Mouse (Mus musculus): ENCODE results near the gene Trappc13. TPM values are rescaled to one million over a fixed set of nuclear protein-coding genes. Genes with fewer than 3 reads are reported as not detected.
A peak's percentile ranks its signal among the peaks of the same experiment; 100 is the strongest.
"Not testable (repeated sequence)": the region's sequence is repeated elsewhere in the genome, so short reads cannot be mapped to it uniquely, and the experiment has no call there.

Gene Trappc13
- total RNA-seq (2022): 10 to 100 TPM; 46.5 to 60.9 (median 53.8) TPM

- peak in 1 of 2 experiments; percentile 8 for DNase-seq (ENCODE audit: low spot score in 2 of 2)
Measured at GRCm38 (mm10) chr13:104177796-104178649, at the start of gene Trappc13. Trappc13 (minus strand) TSS chr13:104178469.

DNA sequence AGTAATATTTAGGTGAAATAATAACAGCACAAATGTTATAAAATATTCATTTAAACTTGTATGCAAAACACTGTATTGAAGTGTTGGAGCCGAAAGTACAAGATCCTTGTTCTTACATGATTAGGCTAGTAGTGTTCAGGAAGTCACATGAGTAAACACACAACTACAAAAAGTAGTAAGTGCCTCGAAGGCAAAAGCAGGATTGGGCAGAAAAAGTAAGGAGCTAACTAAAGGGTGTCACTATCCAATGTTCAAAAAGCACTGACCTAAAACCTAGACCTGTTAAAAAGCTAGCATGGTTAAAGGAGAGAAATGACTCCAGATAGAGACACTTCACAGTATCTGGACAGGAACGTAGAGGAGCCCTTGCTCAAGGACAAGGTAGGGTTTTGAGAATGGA lies 49.2 kb upstream of the Trappc13 start:
- no peak for DNase-seq (ENCODE audit: low spot score in 2 of 2)

GRCm38 (mm10) chr13:104204313-104204712 lies 26.0 kb upstream of the Trappc13 start:
- no peak for DNase-seq (ENCODE audit: low spot score in 2 of 2)

DNA sequence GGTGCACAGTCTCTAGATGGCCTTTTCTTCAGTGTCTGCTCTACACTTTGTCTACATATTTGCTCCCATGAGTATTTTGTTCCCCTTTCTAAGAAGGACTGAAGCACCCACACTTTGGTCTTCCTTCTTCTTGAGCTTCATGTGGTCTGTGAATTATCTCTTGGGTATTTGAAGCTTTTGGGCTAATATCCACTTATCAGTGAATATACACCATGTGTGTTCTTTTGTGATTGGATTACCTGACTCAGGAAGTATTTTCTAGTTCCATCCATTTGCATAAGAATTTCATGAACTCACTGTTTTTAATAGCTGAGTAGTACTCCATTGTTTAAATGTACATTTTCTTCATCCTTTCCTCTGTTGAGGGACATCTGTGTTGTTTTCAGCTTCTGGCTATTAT lies 17.6 kb upstream of the Trappc13 start:
- DNase-seq (ENCODE audit: low spot score in 2 of 2): not testable (repeated sequence)

GRCm38 (mm10) chr13:104187357-104187756 lies 9.1 kb upstream of the Trappc13 start:
- DNase-seq (ENCODE audit: low spot score in 2 of 2): no peak

DNA sequence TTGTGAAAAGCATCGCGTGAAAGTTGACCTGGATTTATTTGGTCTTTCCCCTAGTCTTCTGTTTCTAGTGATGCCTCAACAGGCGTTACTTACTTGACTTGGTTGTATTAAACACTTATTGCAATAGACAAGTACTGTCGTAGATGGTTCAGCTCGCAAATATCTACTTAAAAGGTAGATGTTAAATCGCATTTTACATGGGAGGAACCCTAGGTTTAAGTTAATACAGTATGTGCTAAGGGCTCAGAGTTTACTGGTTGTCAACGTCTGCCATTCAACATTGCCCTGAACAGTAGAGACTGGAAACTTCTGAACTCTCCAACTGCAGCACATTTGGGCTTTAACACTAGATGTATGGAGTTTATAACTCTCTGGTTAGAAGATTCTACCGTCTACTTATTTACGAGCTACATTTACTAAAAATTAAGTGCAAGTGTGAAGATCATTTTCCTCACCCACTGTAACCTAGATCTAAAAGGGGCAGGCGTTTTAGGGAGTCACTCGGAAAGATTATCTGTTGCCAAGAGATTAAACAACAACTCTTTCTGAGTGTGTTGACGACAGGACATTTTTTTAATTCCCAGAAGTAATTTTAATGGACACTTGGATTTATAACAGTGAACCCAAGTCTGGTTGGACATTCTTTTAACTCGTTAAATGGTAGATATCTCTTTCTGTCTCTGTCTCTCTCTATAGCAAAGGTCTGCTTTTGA lies 1.1 kb upstream of the Trappc13 start:
- DNase-seq (ENCODE audit: low spot score in 2 of 2): no peak

GRCm38 (mm10) chr13:104178650-104179121 lies 417 bp upstream of the Trappc13 start, which contains the start of gene Trim23:
Trim23 (plus strand) TSS chr13:104178797.
- DNase-seq (ENCODE audit: low spot score in 2 of 2): peak; percentile 97 to 98

GRCm38 (mm10) chr13:104176874-104177273 lies 1.4 kb downstream of the Trappc13 start:
- no peak for DNase-seq (ENCODE audit: low spot score in 2 of 2)

DNA sequence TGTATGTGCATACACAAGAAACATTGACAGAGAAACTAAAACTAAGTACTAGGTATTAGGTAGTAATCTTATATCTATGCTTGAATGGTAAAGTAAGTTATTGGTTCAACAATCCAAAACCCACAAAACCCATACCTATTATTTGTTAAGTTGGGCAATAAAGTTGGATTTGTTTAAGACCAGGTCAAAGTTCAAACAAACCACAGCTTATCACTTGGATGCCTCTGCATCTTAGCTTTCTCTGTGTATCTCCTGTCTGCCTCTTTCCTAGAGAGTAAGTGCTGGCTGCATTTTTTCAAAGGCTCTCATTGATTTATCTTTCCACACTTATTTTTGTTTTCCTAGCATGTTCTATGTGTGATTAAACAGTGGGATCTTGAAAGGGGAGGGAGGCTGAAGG lies 5.8 kb downstream of the Trappc13 start:
- no peak for DNase-seq (ENCODE audit: low spot score in 2 of 2)

- no peak for DNase-seq (ENCODE audit: low spot score in 2 of 2)
Measured at GRCm38 (mm10) chr13:104171711-104172110, 6.6 kb downstream of the Trappc13 start.

DNA sequence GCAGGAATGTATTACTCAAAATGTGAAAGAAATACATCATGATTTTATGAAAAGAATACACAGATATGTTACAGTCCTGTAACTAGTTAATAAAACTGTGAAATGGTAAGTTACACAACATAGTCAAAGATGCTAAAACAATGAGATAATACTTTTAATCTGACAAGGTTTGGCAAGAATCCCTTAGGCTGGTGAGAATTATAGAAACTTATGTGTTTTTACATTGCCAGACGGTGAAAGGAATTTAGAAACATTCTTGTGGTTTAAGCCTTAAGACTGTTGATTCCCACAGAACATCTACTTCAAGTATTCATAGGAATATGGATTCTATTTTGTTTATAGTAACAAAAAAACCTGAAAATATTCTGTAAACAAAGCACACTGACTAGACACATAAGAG lies 22.6 kb downstream of the Trappc13 start:
- DNase-seq (ENCODE audit: low spot score in 2 of 2): no peak

DNA sequence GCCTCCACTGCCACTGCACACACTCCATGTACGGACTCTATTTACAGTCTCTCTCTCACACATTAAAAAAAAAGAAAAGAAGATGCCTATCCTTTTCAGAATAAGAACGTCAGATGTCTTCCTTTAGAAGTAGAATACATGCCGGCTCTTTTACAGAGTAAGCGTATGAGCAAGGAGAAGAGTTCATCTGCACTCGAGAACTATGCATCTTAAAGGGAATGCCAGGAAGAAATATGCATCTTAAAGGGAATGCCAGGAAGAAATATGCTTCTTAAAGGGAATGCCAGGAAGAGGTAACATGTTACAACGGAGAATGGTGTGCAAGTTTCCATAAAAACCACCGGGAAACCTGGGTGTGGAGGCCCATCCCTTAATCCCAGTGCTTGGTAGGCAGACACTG lies 23.2 kb downstream of the Trappc13 start:
- no peak for DNase-seq (ENCODE audit: low spot score in 2 of 2)

- no peak for DNase-seq (ENCODE audit: low spot score in 2 of 2)
Measured at GRCm38 (mm10) chr13:104154180-104154579, 24.1 kb downstream of the Trappc13 start.

GRCm38 (mm10) chr13:104145646-104146045 lies 32.6 kb downstream of the Trappc13 start:
- DNase-seq (ENCODE audit: low spot score in 2 of 2): no peak

GRCm38 (mm10) chr13:104144871-104145270 lies 33.4 kb downstream of the Trappc13 start:
- no peak for DNase-seq (ENCODE audit: low spot score in 2 of 2)

DNA sequence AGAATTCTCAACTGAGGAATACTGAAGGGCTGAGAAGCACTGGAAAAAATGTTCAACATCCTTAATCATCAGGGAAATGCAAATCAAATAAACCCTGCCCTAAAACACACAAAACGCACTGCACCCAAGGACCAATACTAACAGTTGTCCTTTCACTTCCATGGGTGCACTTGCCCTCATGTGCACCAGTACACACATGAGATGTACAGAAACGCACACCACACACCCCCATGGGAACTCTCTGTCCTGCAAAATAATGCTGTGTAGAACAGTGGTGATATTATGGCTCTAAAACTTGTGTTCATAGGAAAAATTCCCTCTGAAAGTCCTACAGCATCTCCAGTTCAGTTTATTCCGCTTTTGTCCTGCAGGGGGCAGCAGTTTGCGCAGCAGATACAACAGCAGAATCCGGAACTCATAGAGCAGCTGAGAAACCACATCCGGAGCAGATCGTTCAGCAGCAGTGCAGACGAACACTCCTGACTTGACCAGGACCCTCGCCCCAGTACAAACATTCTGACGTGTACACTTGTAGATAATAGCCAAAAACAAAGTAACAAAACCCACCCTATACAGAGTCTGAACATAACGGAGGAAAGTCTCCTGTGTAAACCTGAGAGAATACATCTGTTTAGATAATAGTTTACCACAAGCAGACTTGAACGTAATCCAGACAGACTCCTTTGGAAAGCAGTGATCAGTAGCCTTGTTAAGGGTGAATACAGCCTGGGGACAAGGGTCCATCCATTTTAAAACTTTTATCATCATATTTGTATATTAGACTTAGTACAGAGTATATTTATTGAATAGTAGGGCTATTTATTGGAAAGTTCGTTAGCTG lies 38.7 kb downstream of the Trappc13 start:
- peak; percentile 79 to 88 for DNase-seq (ENCODE audit: low spot score in 2 of 2)

- DNase-seq (ENCODE audit: low spot score in 2 of 2): no peak
Measured at GRCm38 (mm10) chr13:104134510-104135085, 43.7 kb downstream of the Trappc13 start.

- DNase-seq (ENCODE audit: low spot score in 2 of 2): no peak
Measured at GRCm38 (mm10) chr13:104132561-104132960, 45.7 kb downstream of the Trappc13 start.

- DNase-seq (ENCODE audit: low spot score in 2 of 2): no peak
Measured at GRCm38 (mm10) chr13:104123662-104124381, 54.4 kb downstream of the Trappc13 start.

- no peak for DNase-seq (ENCODE audit: low spot score in 2 of 2)
Measured at GRCm38 (mm10) chr13:104122078-104122840, 56.0 kb downstream of the Trappc13 start.
